Mouse (Mus musculus) E14TG2a.4 (cell line): ENCODE measurements around the gene Egr4.
A peak's percentile ranks its signal among the peaks of the same experiment; 100 is the strongest.

Experiments used
- H3K27me3 ChIP-seq: 2 replicates; pipeline ENCODE4 v1.6.1; 2014; ENCODE audit warnings: low read length, control low read depth; ENCODE audit not compliant: insufficient read depth
- H3K36me3 ChIP-seq: 2 replicates; pipeline ENCODE4 v1.6.1; 2014; ENCODE audit warnings: low read length, control low read depth; ENCODE audit not compliant: insufficient read depth
- H3K4me1 ChIP-seq: replicated peaks from 2 replicates; pipeline ENCODE4 v1.6.1; 2014; ENCODE audit warnings: low read depth, low read length, control low read depth
- H3K4me3 ChIP-seq: replicated peaks from 2 replicates; pipeline ENCODE4 v1.5.1; 2014; ENCODE audit warnings: mild to moderate bottlenecking, low read length
- H3K9me3 ChIP-seq: 2 replicates; pipeline ENCODE4 v1.6.1; 2014; ENCODE audit warnings: low read length, control low read depth
- CTCF ChIP-seq: conservative IDR thresholded peaks from 2 replicates; pipeline ENCODE4 v1.5.1; 2014; ENCODE audit warnings: low read length
- NANOG ChIP-seq: IDR thresholded peaks from 2 replicates; pipeline ENCODE4 v1.6.1; 2014; ENCODE audit warnings: borderline replicate concordance, low read length, mixed read lengths
- POU5F1 ChIP-seq: IDR thresholded peaks from 2 replicates; pipeline ENCODE4 v1.6.1; 2014; ENCODE audit warnings: low read length, borderline replicate concordance

The Egr4 gene

GRCm38 (mm10) chr6:85515941-85516340, 2.6 kb upstream of the Egr4 start:
- H3K4me1 ChIP-seq: peaks cover 19% of the 10 kb centered on the region
- no peaks in the 10 kb centered on the region for H3K36me3 ChIP-seq
- no peak for TF ChIP-seq POU5F1
- TF ChIP-seq CTCF: no peak
- TF ChIP-seq NANOG: no peak
- H3K27me3 ChIP-seq: peaks cover 64% of the 10 kb centered on the region
- H3K4me3 ChIP-seq: no peak overlapping the region
- peaks cover 5% of the 10 kb centered on the region; the same call in 1 of the 2 replicates for H3K9me3 ChIP-seq

GRCm38 (mm10) chr6:85512577-85513530, 535 bp downstream of the Egr4 start:
- H3K27me3 ChIP-seq: peaks cover 90% of the 10 kb centered on the region
- no peaks in the 10 kb centered on the region for H3K36me3 ChIP-seq
- no peak for TF ChIP-seq NANOG
- no peak for TF ChIP-seq POU5F1
- TF ChIP-seq CTCF: no peak
- peaks cover 13% of the 10 kb centered on the region for H3K4me1 ChIP-seq
- H3K9me3 ChIP-seq: peaks cover 3% of the 10 kb centered on the region; the same call in 1 of the 2 replicates
- H3K4me3 ChIP-seq: peak overlapping the region; percentile 80

GRCm38 (mm10) chr6:85512056-85512440, 1.3 kb downstream of the Egr4 start:
- Histone ChIP-seq H3K27me3 (peaks cover 96% of the 10 kb centered on the region), H3K9me3 (no peaks in the 10 kb centered on the region), H3K4me3 (peak overlapping the region; percentile 80), H3K4me1 (peaks cover 13% of the 10 kb centered on the region), H3K36me3 (no peaks in the 10 kb centered on the region)
- TF ChIP-seq POU5F1: no peak
- TF ChIP-seq CTCF: no peak
- TF ChIP-seq NANOG: no peak

- peaks cover 13% of the 10 kb centered on the region for H3K4me1 ChIP-seq
- TF ChIP-seq NANOG: no peak
- TF ChIP-seq CTCF: no peak
- TF ChIP-seq POU5F1: no peak
- H3K27me3 ChIP-seq: peaks cover 95% of the 10 kb centered on the region
- H3K36me3 ChIP-seq: no peaks in the 10 kb centered on the region
- no peaks in the 10 kb centered on the region for H3K9me3 ChIP-seq
- H3K4me3 ChIP-seq: peak overlapping the region; percentile 80
Observed at GRCm38 (mm10) chr6:85511286-85512055, 1.9 kb downstream of the Egr4 start.

- no peak for TF ChIP-seq NANOG
- no peak for TF ChIP-seq POU5F1
- peak; percentile 70 for TF ChIP-seq CTCF
- H3K4me1 ChIP-seq: peaks cover 13% of the 10 kb centered on the region
- H3K4me3 ChIP-seq: no peak overlapping the region
- no peaks in the 10 kb centered on the region for H3K36me3 ChIP-seq
- peaks cover 95% of the 10 kb centered on the region for H3K27me3 ChIP-seq
- no peaks in the 10 kb centered on the region for H3K9me3 ChIP-seq
Observed at GRCm38 (mm10) chr6:85510476-85510875, 2.9 kb downstream of the Egr4 start.

GRCm38 (mm10) chr6:85508602-85509001, 4.8 kb downstream of the Egr4 start:
- Histone ChIP-seq H3K9me3 (no peaks in the 10 kb centered on the region), H3K36me3 (no peaks in the 10 kb centered on the region)
- TF ChIP-seq POU5F1 (no peak), NANOG (no peak), CTCF (no peak)

GRCm38 (mm10) chr6:85504908-85505307, 8.5 kb downstream of the Egr4 start:
- H3K27me3 ChIP-seq: peaks cover 81% of the 10 kb centered on the region
- H3K36me3 ChIP-seq: no peaks in the 10 kb centered on the region
- TF ChIP-seq CTCF (no peak), NANOG (no peak), POU5F1 (no peak)
- no peaks in the 10 kb centered on the region for H3K9me3 ChIP-seq
- peaks cover 20% of the 10 kb centered on the region for H3K4me1 ChIP-seq
- H3K4me3 ChIP-seq: no peak overlapping the region

More at GRCm38 (mm10) chr6:85508602-85509001, 4.8 kb downstream of the Egr4 start:
- peaks cover 95% of the 10 kb centered on the region for H3K27me3 ChIP-seq
- H3K4me1 ChIP-seq: peaks cover 15% of the 10 kb centered on the region
- H3K4me3 ChIP-seq: no peak overlapping the region

GRCm38 (mm10) chr6:85502911-85503250, 10.5 kb downstream of the Egr4 start, which contains the start of gene Fbxo41:
TSS of gene Fbxo41 (minus strand) at chr6:85502994.
- Histone ChIP-seq H3K27me3 (peaks cover 63% of the 10 kb centered on the region), H3K36me3 (no peaks in the 10 kb centered on the region), H3K4me3 (peak within 1 kb of the TSS; percentile 92), H3K4me1 (peaks cover 20% of the 10 kb centered on the region), H3K9me3 (no peaks in the 10 kb centered on the region)
- TF ChIP-seq POU5F1: no peak
- TF ChIP-seq NANOG: no peak
- TF ChIP-seq CTCF: no peak
